Mouse (Mus musculus): ENCODE measurements at regions not wholly inside any gene's neighbourhood (a gene's known extent, or its start where the extent isn't known, plus 50 kb on each side); places are given as distances from the start of the nearest gene placed in this dataset.

DNA sequence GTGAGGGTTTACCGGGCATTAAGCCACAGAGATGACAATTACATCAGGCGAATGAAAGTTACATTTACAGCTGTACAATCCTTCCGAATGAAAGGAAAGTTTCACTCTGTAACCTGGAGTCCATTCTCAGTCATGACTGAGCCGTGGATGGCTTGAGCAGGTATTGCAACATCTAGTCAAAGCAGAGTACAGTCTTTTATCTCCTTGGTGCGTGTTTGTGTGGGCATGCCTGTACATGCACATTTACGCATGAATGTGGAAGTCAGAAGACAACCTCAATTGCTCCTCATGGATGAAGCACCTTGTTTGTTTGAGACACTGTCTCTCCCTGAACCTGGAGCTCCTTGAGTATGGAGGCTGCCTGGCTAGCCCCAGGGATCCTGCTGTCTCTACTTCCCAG lies 175.9 kb upstream of the Cxcr4 start:
- 91% methylated on average over 6 of the region's 6 CpGs for WGBS

DNA sequence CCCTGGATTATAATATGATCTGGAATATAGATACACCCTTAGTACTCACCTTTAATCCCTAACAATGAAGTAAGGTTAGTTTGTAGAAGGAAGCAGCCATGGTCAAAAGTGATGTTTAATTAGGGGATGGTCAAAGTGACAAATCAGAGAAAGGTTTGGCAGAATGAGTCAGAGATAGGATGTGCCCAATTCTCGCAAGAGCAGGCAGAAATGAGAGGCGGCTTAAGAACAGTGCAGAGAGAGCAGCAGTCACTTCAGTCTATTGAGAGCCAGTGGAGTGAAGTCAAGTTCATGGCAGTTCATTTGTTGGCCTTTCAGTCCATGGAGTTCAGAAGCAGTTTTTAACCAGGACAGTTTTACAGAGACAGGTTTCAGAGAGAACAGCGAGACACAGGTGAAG lies 175.3 kb upstream of the Cxcr4 start:
- no peak overlapping the region for H3K4me3 ChIP-seq (ENCODE audit: low read depth, low read length)
- H3K27me3 ChIP-seq (ENCODE audit: insufficient read depth, low read length), result no peaks in the 10 kb centered on the region
- no peak overlapping the region for H3K4me2 ChIP-seq (ENCODE audit: low read depth)
- DNase-seq (no peak), ATAC-seq (no peak)
- no peaks in the 10 kb centered on the region for H3K36me3 ChIP-seq (ENCODE audit: insufficient read depth)
- no peaks in the 10 kb centered on the region for H3K4me1 ChIP-seq (ENCODE audit: insufficient read depth)
- H3K9ac ChIP-seq, result no peak overlapping the region
- TF ChIP-seq CTCF (IDR thresholded peaks at IDR 0.05; ENCODE audit: low read depth), result no peak
- 88% methylated on average over 3 of the region's 3 CpGs for WGBS
- no peak overlapping the region for H3K27ac ChIP-seq (ENCODE audit: low read depth, low read length)
- H3K9me3 ChIP-seq (ENCODE audit: low read length), result no peaks in the 10 kb centered on the region

More for the DNA sequence above, 175.9 kb upstream of the Cxcr4 start:
- Histone ChIP-seq H3K9me3 (ENCODE audit: low read length) (no peaks in the 10 kb centered on the region), H3K4me2 (ENCODE audit: low read depth) (no peak overlapping the region), H3K27me3 (ENCODE audit: insufficient read depth, low read length) (no peaks in the 10 kb centered on the region), H3K9ac (no peak overlapping the region), H3K27ac (ENCODE audit: low read depth, low read length) (no peak overlapping the region), H3K4me3 (ENCODE audit: low read depth, low read length) (no peak overlapping the region), H3K4me1 (ENCODE audit: insufficient read depth) (no peaks in the 10 kb centered on the region), H3K36me3 (ENCODE audit: insufficient read depth) (no peaks in the 10 kb centered on the region)
- no peak for TF ChIP-seq CTCF (IDR thresholded peaks at IDR 0.05; ENCODE audit: low read depth)
- DNase-seq (no peak), ATAC-seq (no peak)

DNA sequence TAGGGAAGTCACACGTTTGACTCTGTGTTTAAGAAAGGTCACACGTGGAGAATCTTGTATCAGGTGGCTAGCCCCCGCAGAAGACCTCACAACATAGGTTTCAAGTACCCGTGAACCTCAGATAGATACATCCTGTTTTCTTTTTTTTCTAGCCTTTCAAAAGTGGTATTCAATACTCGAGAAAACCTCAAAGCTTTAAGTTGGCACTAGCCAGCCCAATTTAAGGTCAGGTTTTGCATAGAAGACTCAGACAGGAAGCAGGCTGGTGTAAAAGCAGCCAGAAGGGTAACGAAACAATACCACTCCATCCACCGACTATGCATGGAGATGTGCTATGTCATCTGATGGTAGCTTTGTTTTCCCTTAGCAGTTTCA lies 174.8 kb upstream of the Cxcr4 start:
- no peak for DNase-seq
- Histone ChIP-seq H3K9me3 (ENCODE audit: low read length) (no peaks in the 10 kb centered on the region), H3K9ac (no peak overlapping the region), H3K27me3 (ENCODE audit: insufficient read depth, low read length) (no peaks in the 10 kb centered on the region), H3K4me1 (ENCODE audit: insufficient read depth) (no peaks in the 10 kb centered on the region), H3K4me3 (ENCODE audit: low read depth, low read length) (no peak overlapping the region), H3K4me2 (ENCODE audit: low read depth) (no peak overlapping the region), H3K27ac (ENCODE audit: low read depth, low read length) (no peak overlapping the region), H3K36me3 (ENCODE audit: insufficient read depth) (no peaks in the 10 kb centered on the region)
- 84% methylated on average over 7 of the region's 7 CpGs for WGBS
- ATAC-seq, result no peak
- no peak for TF ChIP-seq CTCF (IDR thresholded peaks at IDR 0.05; ENCODE audit: low read depth)

DNA sequence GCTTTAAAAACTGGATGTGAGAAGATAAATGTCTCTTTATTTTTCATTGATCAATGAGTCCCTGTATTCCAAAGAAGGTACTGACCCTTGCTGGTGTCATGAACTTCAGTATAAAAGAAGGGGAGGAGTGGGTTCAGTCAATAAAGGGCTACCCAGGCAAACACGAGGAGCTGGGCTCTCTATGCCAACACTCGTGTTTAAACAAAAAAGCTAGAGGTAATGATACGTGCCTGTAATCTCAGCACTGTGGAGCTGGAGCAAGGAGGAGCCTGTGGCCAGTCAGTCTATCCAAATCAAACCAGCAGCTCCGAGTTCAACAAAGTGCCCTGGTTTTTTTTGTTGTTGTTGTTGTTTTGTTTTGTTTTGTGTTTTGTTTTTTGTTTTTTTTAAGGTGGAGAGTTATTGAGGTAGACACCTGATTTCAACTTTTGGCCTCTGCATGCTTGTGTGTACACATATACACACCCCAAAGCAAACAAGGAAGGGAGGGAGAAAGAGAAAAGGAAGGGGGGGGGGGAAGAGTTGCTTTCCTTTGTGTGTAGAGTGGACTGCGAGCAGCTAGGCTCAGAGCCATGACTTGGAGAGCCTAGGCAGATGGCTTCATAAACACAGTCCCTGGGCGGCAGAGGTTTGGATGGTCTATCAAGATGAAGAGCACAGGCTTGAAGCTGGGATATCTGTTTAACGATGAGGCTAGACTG lies 174.2 kb upstream of the Cxcr4 start:
- no peaks in the 10 kb centered on the region for H3K27me3 ChIP-seq (ENCODE audit: insufficient read depth, low read length)

DNA sequence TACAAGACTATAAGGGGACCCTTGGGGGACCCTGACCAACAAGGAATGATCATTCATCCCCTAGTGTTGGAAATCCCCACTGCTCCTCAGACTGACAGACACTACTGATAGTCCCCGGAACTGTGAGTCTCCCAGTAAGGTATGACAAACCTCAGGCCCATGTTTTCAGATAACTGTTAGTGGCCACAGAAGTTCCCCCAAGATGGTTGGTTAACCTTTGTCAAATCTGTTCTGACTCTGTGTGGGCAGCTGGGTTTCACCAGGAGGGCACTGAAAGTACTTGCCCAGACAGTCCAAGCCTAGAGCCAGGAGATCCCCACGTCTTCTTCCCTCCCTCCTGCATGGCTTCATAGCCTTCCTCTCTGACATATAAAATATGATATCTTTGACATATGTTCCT lies 173.5 kb upstream of the Cxcr4 start:
- Histone ChIP-seq H3K9me3 (ENCODE audit: low read length) (no peaks in the 10 kb centered on the region), H3K4me3 (ENCODE audit: low read depth, low read length) (no peak overlapping the region), H3K27ac (ENCODE audit: low read depth, low read length) (no peak overlapping the region), H3K9ac (no peak overlapping the region), H3K27me3 (ENCODE audit: insufficient read depth, low read length) (no peaks in the 10 kb centered on the region), H3K4me1 (ENCODE audit: insufficient read depth) (no peaks in the 10 kb centered on the region), H3K36me3 (ENCODE audit: insufficient read depth) (no peaks in the 10 kb centered on the region), H3K4me2 (ENCODE audit: low read depth) (no peak overlapping the region)
- WGBS, result 86% methylated on average over 2 of the region's 2 CpGs
- TF ChIP-seq CTCF (IDR thresholded peaks at IDR 0.05; ENCODE audit: low read depth), result no peak
- no peak for ATAC-seq
- no peak for DNase-seq

More for the DNA sequence above, 174.2 kb upstream of the Cxcr4 start:
- no peak overlapping the region for H3K9ac ChIP-seq
- no peaks in the 10 kb centered on the region for H3K9me3 ChIP-seq (ENCODE audit: low read length)
- ATAC-seq (no peak), DNase-seq (no peak)
- H3K4me1 ChIP-seq (ENCODE audit: insufficient read depth), result no peaks in the 10 kb centered on the region
- H3K4me3 ChIP-seq (ENCODE audit: low read depth, low read length), result no peak overlapping the region
- WGBS, result 44% methylated on average over 7 of the region's 7 CpGs
- H3K36me3 ChIP-seq (ENCODE audit: insufficient read depth), result no peaks in the 10 kb centered on the region
- H3K27ac ChIP-seq (ENCODE audit: low read depth, low read length), result no peak overlapping the region
- TF ChIP-seq CTCF (IDR thresholded peaks at IDR 0.05; ENCODE audit: low read depth), result no peak
- no peak overlapping the region for H3K4me2 ChIP-seq (ENCODE audit: low read depth)

DNA sequence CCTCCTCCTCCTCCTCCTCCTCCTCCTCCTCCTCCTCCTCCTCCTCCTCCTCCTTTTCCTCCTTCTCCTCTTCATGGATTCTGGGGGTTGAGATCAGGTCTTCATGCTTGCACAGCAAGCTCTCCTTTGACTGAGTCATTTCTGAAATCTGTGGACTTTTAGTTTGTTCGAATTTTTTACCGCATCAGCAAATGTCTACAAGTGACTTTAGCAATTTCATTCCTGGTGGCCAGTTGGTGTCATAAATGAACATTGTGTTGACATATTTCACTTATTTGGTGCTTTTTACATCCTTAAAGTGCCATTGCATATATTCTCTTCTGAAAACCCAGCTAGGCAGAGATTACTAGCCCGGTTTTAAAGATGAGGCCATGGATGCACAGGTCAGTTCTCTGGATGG lies 173.0 kb upstream of the Cxcr4 start:
- H3K4me2 ChIP-seq (ENCODE audit: low read depth), result no peak overlapping the region
- no peaks in the 10 kb centered on the region for H3K9me3 ChIP-seq (ENCODE audit: low read length)
- H3K4me3 ChIP-seq (ENCODE audit: low read depth, low read length), result no peak overlapping the region
- no peak overlapping the region for H3K27ac ChIP-seq (ENCODE audit: low read depth, low read length)
- H3K9ac ChIP-seq, result no peak overlapping the region
- 93% methylated on average over 3 of the region's 3 CpGs for WGBS
- ATAC-seq, result no peak
- H3K4me1 ChIP-seq (ENCODE audit: insufficient read depth), result no peaks in the 10 kb centered on the region
- no peaks in the 10 kb centered on the region for H3K36me3 ChIP-seq (ENCODE audit: insufficient read depth)
- H3K27me3 ChIP-seq (ENCODE audit: insufficient read depth, low read length), result no peaks in the 10 kb centered on the region
- DNase-seq, result no peak
- no peak for TF ChIP-seq CTCF (IDR thresholded peaks at IDR 0.05; ENCODE audit: low read depth)

DNA sequence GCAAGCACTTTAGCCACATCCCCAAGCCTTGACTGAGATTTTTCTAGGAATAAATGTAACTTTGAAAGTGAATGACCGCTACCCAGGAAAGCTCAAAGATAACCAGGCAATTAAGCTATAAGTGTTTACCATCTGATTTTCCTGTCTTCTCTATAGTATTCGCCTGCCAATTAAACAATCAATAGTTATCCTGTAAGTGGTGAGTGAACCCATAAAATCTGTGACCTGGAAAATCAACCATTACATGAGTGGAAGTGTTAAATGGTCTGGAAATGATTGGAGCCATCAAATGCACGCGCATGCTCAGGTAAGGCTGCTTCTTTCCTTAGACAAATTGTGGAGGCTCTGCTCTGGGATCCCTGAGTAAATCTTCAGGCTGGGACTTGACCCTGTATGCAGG lies 170.8 kb upstream of the Cxcr4 start:
- Histone ChIP-seq H3K36me3 (ENCODE audit: insufficient read depth) (no peaks in the 10 kb centered on the region), H3K9ac (no peak overlapping the region), H3K9me3 (ENCODE audit: low read length) (no peaks in the 10 kb centered on the region), H3K4me2 (ENCODE audit: low read depth) (no peak overlapping the region), H3K27me3 (ENCODE audit: insufficient read depth, low read length) (no peaks in the 10 kb centered on the region), H3K4me3 (ENCODE audit: low read depth, low read length) (no peak overlapping the region), H3K27ac (ENCODE audit: low read depth, low read length) (no peak overlapping the region), H3K4me1 (ENCODE audit: insufficient read depth) (no peaks in the 10 kb centered on the region)
- TF ChIP-seq CTCF (IDR thresholded peaks at IDR 0.05; ENCODE audit: low read depth), result no peak
- DNase-seq, result no peak
- WGBS, result 83% methylated on average over 4 of the region's 4 CpGs
- ATAC-seq, result no peak
